ENCODE assay signal across 9 mouse cellular contexts in the genomic region with DNA sequence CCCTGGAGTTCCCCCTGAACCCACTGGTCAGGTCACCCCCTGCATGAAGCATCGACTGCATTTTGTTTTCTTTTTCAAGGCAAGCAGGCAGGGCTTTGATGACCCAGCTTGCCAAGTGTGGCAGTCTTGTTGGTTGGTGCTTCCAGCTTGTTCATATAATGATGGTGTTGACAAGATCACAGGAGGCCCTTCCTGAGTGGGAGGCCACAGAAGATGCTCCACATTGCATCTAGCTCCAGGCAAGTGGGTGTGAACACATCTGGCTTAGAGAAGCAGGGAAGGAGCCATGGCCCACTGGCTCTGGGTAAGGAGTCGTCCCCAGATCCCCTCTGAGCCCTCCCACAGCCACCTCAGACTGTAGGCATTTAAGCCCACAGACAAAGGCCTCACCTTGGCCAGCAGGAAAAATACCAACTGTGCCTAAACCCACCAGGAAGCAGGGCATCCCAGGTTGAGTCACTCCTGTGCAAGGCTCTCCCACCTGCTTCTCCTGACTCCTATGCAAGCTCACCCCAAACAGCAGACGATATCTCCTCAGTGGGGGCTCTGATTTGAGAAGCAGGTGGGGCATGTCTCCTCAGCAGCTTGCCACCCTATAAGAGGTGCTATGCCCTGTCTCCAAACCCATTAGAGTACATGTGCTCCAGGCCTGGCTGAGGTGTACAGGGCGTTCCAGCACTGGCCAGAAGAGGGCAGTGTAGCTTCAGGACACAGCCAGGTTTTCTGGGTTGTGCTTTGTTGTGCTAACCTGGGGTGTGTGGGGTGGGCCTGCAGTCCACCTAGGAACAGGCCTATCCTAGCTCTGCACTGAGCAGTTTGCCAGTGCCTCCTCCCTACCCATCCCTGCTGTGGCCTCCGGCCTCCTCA. TPM values are rescaled to one million over a fixed set of nuclear protein-coding genes. Genes with fewer than 3 reads are reported as not detected.
DNase-seq lines count a peak whose midpoint lies in the region; ATAC-seq and TF ChIP-seq lines count a peak whose summit lies in the region.
"Had no signal": no experiment of that assay in that cellular context is flagged by ENCODE, and none has a peak within 500 bp of the region (broad histone marks: within the 10 kb centered on the region; RNA-seq: fewer than 3 reads in every experiment).

No protein-coding gene starts in this region.

- no peaks in the 10 kb centered on the region for H3K79me2 ChIP-seq in MEL (ENCODE audit: control insufficient read depth, insufficient read depth, low read length, poor library complexity)

- H3K9ac ChIP-seq in MEL (ENCODE audit: control insufficient read depth, low read depth, low read length, poor library complexity, severe bottlenecking) = no peak overlapping the region
- H3K9ac ChIP-seq in forebrain, embryonic 16.5 days (replicated peaks; ENCODE audit: low read depth, low read length) = no peak overlapping the region
- no peak overlapping the region for H3K9ac ChIP-seq in lung, embryonic 16.5 days (ENCODE audit: low read length)

- ATAC-seq in forebrain, embryonic 16.5 days = peak; percentile 63
- ATAC-seq in lung, embryonic 16.5 days (ENCODE audit: low read depth) = peak; percentile 53

- H3K27me3 ChIP-seq in MEL (ENCODE audit: control insufficient read depth in 1 of 2, insufficient read depth in 2 of 2, low read length in 2 of 2) = no peaks in the 10 kb centered on the region
- no peaks in the 10 kb centered on the region for H3K27me3 ChIP-seq in forebrain, embryonic 16.5 days (replicated peaks; ENCODE audit: control insufficient read depth, insufficient read depth, low read length)
- no peaks in the 10 kb centered on the region for H3K27me3 ChIP-seq in lung, embryonic 16.5 days (ENCODE audit: control insufficient read depth, insufficient read depth, low read depth, low read length)
- H3K27me3 ChIP-seq: megakaryocyte, embryonic 14.5 days had no signal

- peak; percentile 87 for TF ChIP-seq RAD21 in MEL (IDR thresholded peaks at IDR 0.05; ENCODE audit: low read depth, low read length)

- no peaks in the 10 kb centered on the region for H3K4me1 ChIP-seq in MEL (ENCODE audit: control insufficient read depth in 1 of 2, insufficient read depth in 2 of 2, low read length in 2 of 2)
- H3K4me1 ChIP-seq in forebrain, embryonic 16.5 days (replicated peaks; ENCODE audit: control insufficient read depth, insufficient read depth, low read length) = no peaks in the 10 kb centered on the region; the same call in 1 of the 2 replicates
- peaks cover 3% of the 10 kb centered on the region; the same call in 1 of the 2 replicates for H3K4me1 ChIP-seq in lung, embryonic 16.5 days (replicated peaks; ENCODE audit: control insufficient read depth, insufficient read depth, low read length)

- TF ChIP-seq CTCF in MEL (IDR thresholded peaks at IDR 0.05 in 2 of 3, conservative IDR thresholded peaks at IDR 0.05 in 1 of 3; ENCODE audit: control insufficient read depth in 1 of 3, insufficient read depth in 1 of 3, low read depth in 2 of 3, low read length in 3 of 3, poor library complexity in 1 of 3, severe bottlenecking in 1 of 3) = peak; percentile 90 to 93 (median 91)

- no peaks in the 10 kb centered on the region for H3K9me3 ChIP-seq in MEL (replicated peaks; ENCODE audit: insufficient read depth, low read length)
- H3K9me3 ChIP-seq in forebrain, embryonic 16.5 days (ENCODE audit: control insufficient read depth, low read length) = no peaks in the 10 kb centered on the region
- H3K9me3 ChIP-seq in lung, embryonic 16.5 days (ENCODE audit: control insufficient read depth, low read length) = no peaks in the 10 kb centered on the region
- H3K9me3 ChIP-seq: megakaryocyte, embryonic 14.5 days had no signal

- WGBS in forebrain, embryonic 16.5 days = 33% methylated on average over 5 of the region's 5 CpGs
- 29% methylated on average over 5 of the region's 5 CpGs for WGBS in lung, embryonic 16.5 days

- no peak for TF ChIP-seq POLR2A in MEL (IDR thresholded peaks at IDR 0.05; ENCODE audit: control insufficient read depth in 1 of 2, insufficient read depth in 1 of 2, low read depth in 1 of 2, low read length in 2 of 2, poor library complexity in 1 of 2)

- H3K27ac ChIP-seq in MEL (ENCODE audit: control insufficient read depth, low read depth, low read length) = no peak overlapping the region
- no peak overlapping the region for H3K27ac ChIP-seq in forebrain, embryonic 16.5 days (ENCODE audit: low read length)
- H3K27ac ChIP-seq in lung, embryonic 16.5 days (ENCODE audit: low read length) = no peak overlapping the region

- H3K36me3 ChIP-seq in MEL (ENCODE audit: control insufficient read depth in 1 of 2, insufficient read depth in 2 of 2, low read length in 2 of 2) = no peaks in the 10 kb centered on the region
- no peaks in the 10 kb centered on the region for H3K36me3 ChIP-seq in forebrain, embryonic 16.5 days (ENCODE audit: control insufficient read depth, insufficient read depth)
- H3K36me3 ChIP-seq in lung, embryonic 16.5 days (ENCODE audit: control insufficient read depth, insufficient read depth, low read length) = no peaks in the 10 kb centered on the region

- H3K4me2 ChIP-seq in forebrain, embryonic 16.5 days (ENCODE audit: low read length) = no peak overlapping the region
- H3K4me2 ChIP-seq in lung, embryonic 16.5 days (ENCODE audit: low read depth, low read length) = no peak overlapping the region

- no peak overlapping the region for H3K4me3 ChIP-seq in MEL (ENCODE audit: control insufficient read depth in 1 of 2, insufficient read depth in 1 of 2, low read depth in 2 of 2, low read length in 2 of 2)
- H3K4me3 ChIP-seq in forebrain, embryonic 16.5 days (replicated peaks; ENCODE audit: low read length) = no peak overlapping the region
- no peak overlapping the region for H3K4me3 ChIP-seq in lung, embryonic 16.5 days (ENCODE audit: low read length)
- H3K4me3 ChIP-seq: megakaryocyte, embryonic 14.5 days had no signal

- TF ChIP-seq EP300 in MEL (IDR thresholded peaks at IDR 0.05; ENCODE audit: low read depth in 1 of 2, low read length in 2 of 2) = no peak

- DNase-seq in MEL (ENCODE audit: low read depth, low spot score) = peak; percentile 70
- peak; percentile 64 for DNase-seq in cerebellum, adult 11 months
- DNase-seq in heart, postnatal 4 days = peak; percentile 86
- DNase-seq in layer of hippocampus, adult 9-11 months = peak; percentile 81
- peak; percentile 81 for DNase-seq in ovary, postnatal 14 days (ENCODE audit: low spot score)
- DNase-seq in thymus, postnatal 14 days = peak; percentile 75

TF ChIP-seq in MEL, 35 proteins besides CTCF, POLR2A, EP300 and RAD21:
- TF ChIP-seq ZC3H11A (IDR thresholded peaks at IDR 0.05; ENCODE audit: low read depth, low read length) (peak; percentile 82), CHD1 (IDR thresholded peaks at IDR 0.05; ENCODE audit: low read depth, low read length) (no peak), SMC3 (IDR thresholded peaks at IDR 0.05; ENCODE audit: low read depth, low read length) (peak; percentile 92), MYC (IDR thresholded peaks at IDR 0.05; ENCODE audit: low read depth, low read length) (peak; percentile 67; the same call in 1 of the 2 replicates)

RNA-seq across cellular contexts. Expression of a gene that starts 30.7 kb away (rescaled TPM):
- 17.3 and 19.7 TPM in 2 replicates for total RNA-seq in MEL (2012; rRNA removed)
- 10 to 100 TPM in 1 of 2 experiments, not detected in 1; 20.7 TPM for polyA plus RNA-seq in MEL (2012; ENCODE audit: insufficient read depth in 1 of 2, insufficient read length in 2 of 2, low read depth in 1 of 2, low replicate concordance in 2 of 2, missing spikeins in 1 of 2)
- 48.4 and 54.8 TPM in 2 replicates for polyA plus RNA-seq in forebrain, embryonic 16.5 days (2015; fragmentation: Nextera tagmentation; extraction: Ambion mirVana)
- 10 to 100 TPM; 17.4 to 19.3 TPM for total RNA-seq in heart, postnatal 4 days (2021)
- 37.5 and 38.7 TPM in 2 replicates for polyA plus RNA-seq in lung, embryonic 16.5 days (2015; fragmentation: Nextera tagmentation; extraction: Ambion mirVana)
